Mouse (Mus musculus): Measurements from ENCODE around the gene Crot. TPM values are rescaled to one million over a fixed set of nuclear protein-coding genes. Genes with fewer than 3 reads are reported as not detected.

Crot gene
- polyA plus RNA-seq, 1 experiment from 2014 or later: 24.3 TPM

DNA sequence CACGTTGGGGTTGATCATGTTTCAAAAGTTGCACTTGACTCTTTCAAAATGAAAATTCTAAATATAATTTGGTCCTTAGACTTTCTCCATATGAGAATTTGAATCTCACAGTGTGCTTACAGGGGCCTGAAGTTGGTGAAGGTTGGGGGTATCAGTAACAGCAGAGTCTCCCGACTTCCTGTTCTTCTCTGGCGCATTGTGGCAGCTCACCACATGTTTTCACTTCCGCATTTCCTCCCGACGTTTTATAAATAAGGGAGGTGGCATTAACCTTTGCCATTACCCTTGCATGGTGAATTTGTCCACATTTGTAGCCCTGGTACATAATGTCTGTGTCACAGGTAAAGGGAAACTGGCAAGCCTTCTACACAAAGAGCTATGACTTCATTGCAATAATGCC is 80.1 kb downstream of the Crot start:
- no peak for ATAC-seq (ENCODE audit: low FRiP score)
- H3K9ac ChIP-seq: no peak overlapping the region
- 78% methylated on average over 6 of the region's 6 CpGs for WGBS

DNA sequence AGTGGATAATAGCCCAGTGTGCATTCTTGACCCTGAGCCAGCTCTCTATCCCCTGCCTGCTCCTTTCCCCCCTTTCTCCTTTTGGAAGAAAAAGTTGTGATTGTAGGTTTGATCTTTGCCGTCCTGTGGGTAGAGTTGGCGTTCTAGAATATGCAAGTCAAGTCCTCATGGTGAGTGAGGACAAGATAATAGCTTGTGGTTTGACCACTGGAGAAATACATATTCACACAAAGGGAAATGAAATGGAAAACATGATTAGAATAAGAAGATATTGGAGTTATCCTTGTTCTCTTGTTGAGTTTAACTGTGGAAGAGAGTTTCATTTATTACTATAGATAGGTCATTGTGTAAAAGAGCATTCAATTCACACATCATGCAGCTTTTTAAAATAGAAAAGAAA is 80.7 kb downstream of the Crot start:
- H3K4me2 ChIP-seq (replicated peaks): no peak overlapping the region
- H3K36me3 ChIP-seq (replicated peaks; ENCODE audit: control insufficient read depth, insufficient read depth): no peaks in the 10 kb centered on the region
- H3K4me1 ChIP-seq (replicated peaks; ENCODE audit: control insufficient read depth, insufficient read depth, low read length): no peaks in the 10 kb centered on the region
- H3K9me3 ChIP-seq (ENCODE audit: control insufficient read depth, low read length): no peaks in the 10 kb centered on the region
- no peak for DNase-seq (ENCODE audit: low spot score)
- no peak overlapping the region for H3K4me3 ChIP-seq (replicated peaks; ENCODE audit: low read length)
- no peak overlapping the region for H3K9ac ChIP-seq
- no peak overlapping the region for H3K27ac ChIP-seq
- no peaks in the 10 kb centered on the region for H3K27me3 ChIP-seq (ENCODE audit: control insufficient read depth, insufficient read depth, low read length)
- no peak for ATAC-seq (ENCODE audit: low FRiP score)
- 86% methylated on average over 2 of the region's 2 CpGs for WGBS

More for the DNA sequence above, 80.1 kb downstream of the Crot start:
- Histone ChIP-seq H3K27me3 (ENCODE audit: control insufficient read depth, insufficient read depth, low read length) (no peaks in the 10 kb centered on the region), H3K36me3 (replicated peaks; ENCODE audit: control insufficient read depth, insufficient read depth) (no peaks in the 10 kb centered on the region), H3K4me2 (replicated peaks) (no peak overlapping the region), H3K27ac (no peak overlapping the region), H3K4me3 (replicated peaks; ENCODE audit: low read length) (no peak overlapping the region), H3K9me3 (ENCODE audit: control insufficient read depth, low read length) (no peaks in the 10 kb centered on the region), H3K4me1 (replicated peaks; ENCODE audit: control insufficient read depth, insufficient read depth, low read length) (no peaks in the 10 kb centered on the region)
- DNase-seq (ENCODE audit: low spot score): no peak

Other genes with a start within 250 kb of the Crot start
- 0.39 and 0.82 TPM in 2 replicates for gene Abcb1b, start 199.2 kb downstream of the Crot start, polyA plus RNA-seq (2014; fragmentation: Nextera tagmentation; extraction: Ambion mirVana)
- 0.78 and 1.2 TPM in 2 replicates for gene Abcb4, start 103.6 kb downstream of the Crot start, polyA plus RNA-seq (2014; fragmentation: Nextera tagmentation; extraction: Ambion mirVana)
- gene Tmem243, start 103.3 kb upstream of the Crot start, polyA plus RNA-seq (2014; fragmentation: Nextera tagmentation; extraction: Ambion mirVana): 13.1 and 14.1 TPM in 2 replicates
- gene Dmtf1, start 164.5 kb upstream of the Crot start, polyA plus RNA-seq (2014; fragmentation: Nextera tagmentation; extraction: Ambion mirVana): 65.3 and 66.4 TPM in 2 replicates